Mouse (Mus musculus) erythroid progenitor cell, adult 5-6 weeks (primary cell): ENCODE measurements around the gene Olfr1106. TPM values are rescaled to one million over a fixed set of nuclear protein-coding genes. Genes with fewer than 3 reads are reported as not detected.

Experiments used
- ATAC-seq: replicated peaks from 2 replicates; pipeline ENCODE4 v1.8.0; 2016; ENCODE audit warnings: moderate number of reproducible peaks, mild to moderate bottlenecking, moderate TSS enrichment, inconsistent platforms; ENCODE audit not compliant: poor library complexity, low FRiP score, severe bottlenecking
- total RNA-seq, 2 experiments: library from RNA; stranded (forward) in 1 of 2; stranded (reverse) in 1 of 2; fragments of 150-400 nt in 1 of 2; fragments of 186-747, 209-891 nt in 1 of 2; gene quantifications; 2 replicates each; pipeline versions ENCODE4 v1.2.3 to v1.2.4; 2015 to 2017; ENCODE audit warnings: low replicate concordance in 2 of 2

Gene Olfr1106
- total RNA-seq (2015; ENCODE audit: low replicate concordance) (not detected in 2 replicates), total RNA-seq (2017; ENCODE audit: low replicate concordance) (not detected in 2 replicates)

DNA sequence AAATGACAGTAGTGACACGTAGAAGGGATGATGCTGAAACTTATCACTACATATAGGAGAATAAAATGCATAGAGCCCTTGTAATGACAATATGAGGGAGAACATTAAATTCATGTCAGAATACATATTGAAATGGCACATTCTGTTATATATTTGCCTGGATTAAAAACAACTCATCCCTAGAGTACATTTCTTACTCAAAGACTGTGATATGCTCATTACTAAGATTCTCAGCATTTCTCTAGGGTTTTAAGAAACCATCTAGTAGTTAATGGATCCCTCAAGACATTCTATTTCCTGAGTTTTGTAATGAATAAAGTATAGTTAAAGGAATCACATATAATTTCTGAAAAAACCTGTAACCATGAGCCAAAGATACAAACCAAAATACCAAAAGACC lies at the start of gene Olfr1106:
Gene Olfr1106 (minus strand): TSS at position 101 of the 400 bp plus-strand sequence.
- no peak for ATAC-seq

DNA sequence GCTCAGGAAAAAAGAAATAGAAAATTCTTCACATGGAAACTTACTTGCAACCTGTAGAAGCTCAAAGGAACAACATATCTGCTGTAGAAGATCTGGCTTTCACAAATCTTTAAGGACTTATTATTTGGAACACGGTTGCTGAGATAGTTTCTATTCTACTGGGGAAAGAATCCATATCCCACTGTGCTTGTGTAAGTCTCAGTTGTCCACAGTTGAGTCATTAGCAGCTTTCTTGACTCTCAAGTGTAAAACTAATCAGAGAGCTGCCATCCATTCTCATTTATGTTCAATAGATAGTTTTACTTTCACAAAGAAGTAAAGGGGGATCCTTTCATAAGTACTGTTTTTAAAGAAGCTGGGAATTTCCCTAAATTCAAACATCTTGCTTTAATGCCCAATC lies 43.8 kb upstream of the Olfr1106 start, which contains the start of gene Olfr1109:
Gene Olfr1109 (minus strand): TSS at position 101 of the 400 bp plus-strand sequence.
- no peak for ATAC-seq

DNA sequence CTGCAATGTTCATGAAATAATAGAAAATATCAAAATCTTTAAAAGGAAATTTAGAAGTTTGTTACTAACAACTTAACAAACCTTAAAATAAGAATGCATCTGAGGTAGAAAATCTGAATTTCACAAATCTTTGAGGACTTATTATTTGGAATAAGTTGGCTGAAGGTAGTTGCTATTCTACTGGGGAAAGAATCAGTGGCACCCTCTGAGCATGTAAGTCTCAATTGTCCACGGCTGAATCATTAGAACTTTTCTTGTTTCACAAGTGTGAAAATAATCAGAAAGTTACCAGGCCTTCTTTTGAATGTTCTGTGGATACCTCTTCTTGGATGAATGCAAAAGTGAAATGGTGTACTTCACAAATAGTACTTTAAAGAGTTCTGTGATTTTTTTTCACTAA lies 23.6 kb upstream of the Olfr1106 start, which contains the start of gene Olfr1107:
Gene Olfr1107 (minus strand): TSS at position 101 of the 400 bp plus-strand sequence.
- no peak for ATAC-seq

DNA sequence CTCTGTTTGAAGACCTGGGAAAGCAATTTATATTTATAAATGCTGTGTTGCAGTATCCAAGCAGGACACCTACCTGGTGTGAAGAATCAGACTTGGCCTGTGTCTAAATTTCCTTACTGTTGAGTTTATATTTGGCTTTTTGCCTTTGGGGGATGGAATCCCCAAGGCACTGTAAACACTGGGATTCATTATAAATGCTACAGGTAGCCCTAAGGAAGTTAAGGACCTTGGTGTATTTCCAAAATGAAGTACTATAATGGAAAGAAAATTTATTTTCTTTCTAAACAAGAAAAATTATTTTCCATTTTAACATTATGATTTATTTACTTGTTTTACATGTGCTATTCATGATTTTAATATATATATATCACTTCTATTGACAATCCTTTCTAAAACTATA lies 15.6 kb downstream of the Olfr1106 start, which contains the start of gene Olfr1105:
Gene Olfr1105 (minus strand): TSS at position 101 of the 400 bp plus-strand sequence.
- ATAC-seq: no peak

DNA sequence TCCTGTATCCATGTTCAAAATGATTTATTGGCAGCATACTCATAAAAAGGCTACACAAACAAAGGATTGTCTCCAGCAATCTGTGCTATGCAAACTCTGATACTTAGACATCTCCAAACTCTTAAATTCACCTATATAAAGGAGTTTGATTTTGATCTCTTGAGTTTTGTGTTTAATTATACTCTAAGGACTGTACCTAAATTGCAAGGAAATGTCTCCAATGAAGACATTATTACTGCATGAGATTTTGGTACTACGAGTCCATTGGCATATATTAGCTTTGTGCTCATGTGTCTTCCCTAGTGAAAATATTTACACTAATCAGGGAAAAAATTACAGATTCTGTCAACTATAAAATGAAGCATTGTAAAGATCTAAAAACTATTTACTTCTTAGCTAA lies 25.1 kb downstream of the Olfr1106 start, which contains the start of gene Olfr1104:
Gene Olfr1104 (minus strand): TSS at position 101 of the 400 bp plus-strand sequence.
- no peak for ATAC-seq

DNA sequence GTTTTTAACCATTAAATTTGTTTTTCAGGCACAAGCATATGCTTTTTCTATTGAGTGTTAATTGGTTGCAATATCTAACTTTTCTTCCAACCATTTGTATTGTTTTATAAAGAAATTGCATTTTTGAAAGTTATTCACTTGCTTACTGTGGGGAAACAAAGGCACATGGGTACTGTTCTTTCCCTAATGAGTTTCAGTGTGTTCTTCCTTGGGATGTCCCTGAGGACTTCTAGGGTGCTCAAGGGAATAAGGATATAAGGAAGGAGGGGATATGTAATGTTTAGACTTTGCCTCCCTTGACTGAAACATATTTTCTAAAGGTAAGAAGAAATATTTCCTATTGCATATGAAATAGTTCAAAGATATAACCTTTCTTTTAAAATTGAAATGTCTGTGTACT lies 54.0 kb downstream of the Olfr1106 start, which contains the start of gene Olfr1102:
Gene Olfr1102 (plus strand): TSS at position 301 of the 400 bp plus-strand sequence.
- ATAC-seq: no peak

Other genes with a start within 250 kb of the Olfr1106 start
- not detected in 2 replicates for gene Olfr141, start 242.3 kb downstream of the Olfr1106 start, total RNA-seq (2015; ENCODE audit: low replicate concordance)
- gene Olfr141, start 242.3 kb downstream of the Olfr1106 start, total RNA-seq (2017; ENCODE audit: low replicate concordance): not detected in 2 replicates
- not detected in 2 replicates for gene Olfr1094, start 227.6 kb downstream of the Olfr1106 start, total RNA-seq (2015; ENCODE audit: low replicate concordance)
- gene Olfr1094, start 227.6 kb downstream of the Olfr1106 start, total RNA-seq (2017; ENCODE audit: low replicate concordance): not detected in 2 replicates
- gene Olfr1095, start 200.6 kb downstream of the Olfr1106 start, total RNA-seq (2015; ENCODE audit: low replicate concordance): not detected in 2 replicates
- not detected in 2 replicates for gene Olfr1095, start 200.6 kb downstream of the Olfr1106 start, total RNA-seq (2017; ENCODE audit: low replicate concordance)
- gene Gm13723, start 177.5 kb downstream of the Olfr1106 start, total RNA-seq (2015; ENCODE audit: low replicate concordance): not detected in 2 replicates
- gene Gm13723, start 177.5 kb downstream of the Olfr1106 start, total RNA-seq (2017; ENCODE audit: low replicate concordance): not detected in 2 replicates
- not detected in 2 replicates for gene Olfr1097, start 160.1 kb downstream of the Olfr1106 start, total RNA-seq (2015; ENCODE audit: low replicate concordance)
- gene Olfr1097, start 160.1 kb downstream of the Olfr1106 start, total RNA-seq (2017; ENCODE audit: low replicate concordance): not detected in 2 replicates
- not detected in 2 replicates for gene Olfr1098, start 127.7 kb downstream of the Olfr1106 start, total RNA-seq (2015; ENCODE audit: low replicate concordance)
- gene Olfr1098, start 127.7 kb downstream of the Olfr1106 start, total RNA-seq (2017; ENCODE audit: low replicate concordance): not detected in 2 replicates
- not detected in 2 replicates for gene Olfr1099, start 91.6 kb downstream of the Olfr1106 start, total RNA-seq (2015; ENCODE audit: low replicate concordance)
- gene Olfr1099, start 91.6 kb downstream of the Olfr1106 start, total RNA-seq (2017; ENCODE audit: low replicate concordance): not detected in 2 replicates
- not detected in 2 replicates for gene Olfr1100, start 72.3 kb downstream of the Olfr1106 start, total RNA-seq (2015; ENCODE audit: low replicate concordance)
- not detected in 2 replicates for gene Olfr1100, start 72.3 kb downstream of the Olfr1106 start, total RNA-seq (2017; ENCODE audit: low replicate concordance)
- gene Olfr1101, start 61.1 kb downstream of the Olfr1106 start, total RNA-seq (2015; ENCODE audit: low replicate concordance): not detected in 2 replicates
- gene Olfr1101, start 61.1 kb downstream of the Olfr1106 start, total RNA-seq (2017; ENCODE audit: low replicate concordance): not detected in 2 replicates
- gene Olfr1102, start 53.9 kb downstream of the Olfr1106 start, total RNA-seq (2015; ENCODE audit: low replicate concordance): not detected in 2 replicates
- not detected in 2 replicates for gene Olfr1102, start 53.9 kb downstream of the Olfr1106 start, total RNA-seq (2017; ENCODE audit: low replicate concordance)
- not detected in 2 replicates for gene Olfr1104, start 25.2 kb downstream of the Olfr1106 start, total RNA-seq (2015; ENCODE audit: low replicate concordance)
- gene Olfr1104, start 25.2 kb downstream of the Olfr1106 start, total RNA-seq (2017; ENCODE audit: low replicate concordance): not detected in 2 replicates
- gene Olfr1105, start 15.7 kb downstream of the Olfr1106 start, total RNA-seq (2015; ENCODE audit: low replicate concordance): not detected in 2 replicates
- gene Olfr1105, start 15.7 kb downstream of the Olfr1106 start, total RNA-seq (2017; ENCODE audit: low replicate concordance): not detected in 2 replicates
- not detected in 2 replicates for gene Olfr1107, start 23.5 kb upstream of the Olfr1106 start, total RNA-seq (2015; ENCODE audit: low replicate concordance)
- not detected in 2 replicates for gene Olfr1107, start 23.5 kb upstream of the Olfr1106 start, total RNA-seq (2017; ENCODE audit: low replicate concordance)
- gene Olfr1109, start 43.7 kb upstream of the Olfr1106 start, total RNA-seq (2015; ENCODE audit: low replicate concordance): not detected in 2 replicates
- gene Olfr1109, start 43.7 kb upstream of the Olfr1106 start, total RNA-seq (2017; ENCODE audit: low replicate concordance): not detected in 2 replicates
- not detected in 2 replicates for gene Olfr259, start 62.3 kb upstream of the Olfr1106 start, total RNA-seq (2015; ENCODE audit: low replicate concordance)
- not detected in 2 replicates for gene Olfr259, start 62.3 kb upstream of the Olfr1106 start, total RNA-seq (2017; ENCODE audit: low replicate concordance)
- gene Olfr1110, start 88.0 kb upstream of the Olfr1106 start, total RNA-seq (2015; ENCODE audit: low replicate concordance): not detected in 2 replicates
- gene Olfr1110, start 88.0 kb upstream of the Olfr1106 start, total RNA-seq (2017; ENCODE audit: low replicate concordance): not detected in 2 replicates
- gene Olfr1111, start 100.4 kb upstream of the Olfr1106 start, total RNA-seq (2015; ENCODE audit: low replicate concordance): not detected in 2 replicates
- not detected in 2 replicates for gene Olfr1111, start 100.4 kb upstream of the Olfr1106 start, total RNA-seq (2017; ENCODE audit: low replicate concordance)
- not detected in 2 replicates for gene Olfr1112, start 135.5 kb upstream of the Olfr1106 start, total RNA-seq (2015; ENCODE audit: low replicate concordance)
- not detected in 2 replicates for gene Olfr1112, start 135.5 kb upstream of the Olfr1106 start, total RNA-seq (2017; ENCODE audit: low replicate concordance)
- gene Olfr1113, start 156.7 kb upstream of the Olfr1106 start, total RNA-seq (2015; ENCODE audit: low replicate concordance): not detected in 2 replicates
- gene Olfr1113, start 156.7 kb upstream of the Olfr1106 start, total RNA-seq (2017; ENCODE audit: low replicate concordance): not detected in 2 replicates
- gene Olfr1115, start 195.7 kb upstream of the Olfr1106 start, total RNA-seq (2015; ENCODE audit: low replicate concordance): not detected in 2 replicates
- gene Olfr1115, start 195.7 kb upstream of the Olfr1106 start, total RNA-seq (2017; ENCODE audit: low replicate concordance): not detected in 2 replicates
- gene Olfr1116, start 215.3 kb upstream of the Olfr1106 start, total RNA-seq (2015; ENCODE audit: low replicate concordance): not detected in 2 replicates
- gene Olfr1116, start 215.3 kb upstream of the Olfr1106 start, total RNA-seq (2017; ENCODE audit: low replicate concordance): not detected in 2 replicates